Mouse (Mus musculus) liver, adult 10 weeks (tissue): ENCODE measurements around the gene Klk7. TPM values are rescaled to one million over a fixed set of nuclear protein-coding genes. Genes with fewer than 3 reads are reported as not detected.

Experiments
- polyA plus RNA-seq: library from polyadenylated mRNA; stranded (reverse); fragments of 350-450 nt; fragmentation: Illumina TruSeq; extraction: RNeasy Lipid Tissue Mini Kit (QIAGEN cat#74804); gene quantifications from one replicate; pipeline ENCODE4 v1.2.3, GENCODE M21; 2014; ENCODE audit warnings: low read depth, low replicate concordance

Klk7 gene
- polyA plus RNA-seq: not detected

DNA sequence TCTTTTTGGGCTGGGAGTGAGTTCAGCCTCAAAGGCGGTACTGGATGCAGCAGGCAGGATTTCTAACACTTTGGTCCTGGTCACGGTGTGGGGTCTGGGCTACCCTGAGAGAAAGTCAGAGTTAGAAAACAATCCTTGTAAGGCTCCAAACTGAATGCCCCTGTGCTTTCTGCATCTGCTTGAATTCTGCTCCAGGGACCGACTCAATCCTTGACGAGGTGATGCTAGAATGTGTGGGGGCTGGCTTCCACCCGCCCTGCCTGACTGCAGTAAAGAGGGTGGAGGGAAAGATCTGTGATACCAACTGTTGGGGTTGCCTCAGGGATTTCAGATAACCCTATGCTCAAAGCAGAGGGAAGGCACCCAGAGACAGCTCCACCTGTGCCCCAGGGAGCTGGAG, at the start of gene Klk7:
TSS of gene Klk7 (plus strand) at position 301 of the 400 bp plus-strand sequence.

DNA sequence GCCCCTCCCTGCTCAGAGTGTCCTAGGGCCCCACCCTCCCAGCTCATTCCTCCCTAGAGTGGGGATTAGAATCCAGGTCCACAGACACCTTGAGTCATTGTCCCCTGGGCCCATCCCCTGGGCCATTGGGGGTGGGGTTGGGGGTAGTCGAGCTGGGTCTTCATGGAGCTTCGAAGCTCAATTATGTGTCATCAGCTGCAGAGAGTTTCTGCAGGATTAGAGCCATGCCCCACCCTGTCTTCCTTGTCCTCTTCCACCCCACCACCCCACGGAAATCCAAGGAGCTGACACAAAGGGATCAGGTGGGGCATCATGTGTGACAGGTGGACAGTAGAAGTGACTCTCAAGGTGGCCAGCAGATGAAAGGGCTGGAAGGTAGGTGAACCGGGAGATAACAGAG, 42.5 kb upstream of the Klk7 start, which contains the start of gene Klk12:
TSS of gene Klk12 (plus strand) at position 301 of the 400 bp plus-strand sequence.

DNA sequence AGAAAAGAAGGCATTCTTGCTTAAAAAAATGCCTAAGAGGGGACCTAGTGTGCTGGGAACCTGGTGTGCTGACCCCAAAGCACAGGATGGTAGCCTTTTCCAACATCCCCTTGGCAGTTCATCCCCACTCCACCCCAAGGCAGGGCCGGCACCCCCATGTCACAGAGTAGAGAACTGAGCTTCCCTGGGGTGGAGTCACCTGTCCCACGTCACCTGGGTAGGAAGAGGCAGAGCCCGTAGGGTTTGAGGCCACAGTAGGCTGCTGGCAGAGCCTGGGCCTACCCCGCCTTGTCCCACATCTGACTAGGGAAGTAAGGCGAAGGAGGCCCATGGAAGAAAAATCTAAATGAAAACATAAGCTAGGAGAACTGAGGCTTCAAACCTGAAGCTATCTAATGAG, 36.7 kb upstream of the Klk7 start, which contains the start of gene Klk11:
TSS of gene Klk11 (plus strand) at position 241 of the 400 bp plus-strand sequence.

DNA sequence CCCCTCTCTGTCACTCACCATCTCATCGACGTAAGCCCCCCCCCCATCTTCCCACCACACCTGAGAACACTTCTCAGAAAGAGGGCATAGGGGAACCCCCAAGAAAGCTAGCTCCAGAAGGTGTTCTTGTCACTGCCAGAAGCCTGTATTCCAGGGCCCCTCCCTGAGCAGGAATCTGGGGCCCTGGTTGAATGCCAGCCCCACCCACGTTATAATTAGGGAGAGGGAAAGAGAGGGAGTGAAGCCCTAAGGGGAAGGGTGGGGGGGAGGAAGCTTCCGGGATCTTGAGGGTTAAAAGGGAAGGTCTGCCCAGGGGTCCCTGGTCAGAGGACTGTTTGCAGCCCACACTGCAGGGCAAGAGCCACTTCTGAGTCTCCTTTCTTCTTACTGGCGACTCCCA, 30.3 kb upstream of the Klk7 start, which contains the start of gene Klk10:
TSS of gene Klk10 (plus strand) at position 290 of the 400 bp plus-strand sequence.

DNA sequence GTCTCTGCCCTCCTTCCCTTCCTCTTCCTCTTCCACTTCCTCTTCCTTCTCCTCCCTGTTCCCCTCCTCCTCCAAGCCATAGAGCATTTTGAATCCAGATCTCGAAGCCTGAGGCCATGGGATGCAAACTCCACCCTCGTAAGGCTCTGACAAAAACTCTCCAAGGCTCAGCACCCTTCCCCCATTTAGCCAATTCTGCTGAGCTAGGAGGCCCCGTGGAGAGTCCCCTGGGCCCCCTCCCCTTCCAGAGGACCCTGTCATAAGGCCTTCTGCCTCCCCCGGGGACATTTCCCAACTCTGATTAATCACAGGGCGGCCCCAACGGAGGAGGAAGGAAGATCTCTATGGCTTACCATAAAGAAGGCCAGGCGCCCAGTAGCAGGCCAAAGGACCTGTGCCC, 19.5 kb upstream of the Klk7 start, which contains the start of gene Klk9:
TSS of gene Klk9 (plus strand) at position 301 of the 400 bp plus-strand sequence.

DNA sequence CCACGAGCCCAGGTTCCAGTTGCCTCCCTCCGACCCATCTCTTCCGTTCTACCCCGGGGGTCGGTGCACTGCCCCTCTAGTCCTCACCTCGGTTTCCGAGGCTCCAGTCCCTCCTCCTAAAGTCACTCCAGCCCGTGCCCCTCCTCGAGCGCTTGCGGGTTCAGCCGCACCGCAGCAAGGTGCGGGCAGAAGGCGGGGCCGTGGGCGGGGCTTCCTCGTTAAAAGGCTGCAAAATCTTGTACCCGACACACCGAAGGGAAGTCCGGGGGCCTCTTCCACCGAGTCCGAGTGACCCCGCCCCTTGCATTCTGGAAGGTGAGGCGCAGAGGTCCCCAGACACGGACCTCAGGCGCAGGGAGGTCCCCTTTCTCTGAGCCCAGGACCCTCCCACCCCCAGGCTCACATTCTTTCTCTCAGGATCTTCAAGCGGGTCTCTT, 13.7 kb upstream of the Klk7 start, which contains the start of gene Klk8:
TSS of gene Klk8 (plus strand) at position 245 of the 437 bp plus-strand sequence.

DNA sequence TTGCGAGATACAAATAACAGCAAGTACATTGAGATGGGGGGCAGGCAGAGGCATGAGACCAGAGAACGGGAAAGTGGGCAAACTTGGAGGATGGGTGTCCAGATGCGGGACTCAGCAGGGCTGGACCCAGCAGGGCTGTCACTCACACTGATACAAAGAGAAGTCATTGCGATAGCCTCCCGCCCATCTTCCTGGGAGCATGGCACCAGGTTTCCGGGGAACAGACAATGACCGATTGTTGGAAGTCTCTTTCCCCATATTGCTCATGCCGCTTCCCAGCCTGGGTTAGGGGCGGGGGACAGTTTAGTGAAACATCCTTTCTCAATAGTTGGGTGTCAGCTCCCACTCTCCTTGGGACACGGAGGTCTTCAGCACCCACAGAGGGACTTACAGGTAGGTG, 13.1 kb downstream of the Klk7 start, which contains the start of gene Klk6:
TSS of gene Klk6 (plus strand) at position 301 of the 400 bp plus-strand sequence.

DNA sequence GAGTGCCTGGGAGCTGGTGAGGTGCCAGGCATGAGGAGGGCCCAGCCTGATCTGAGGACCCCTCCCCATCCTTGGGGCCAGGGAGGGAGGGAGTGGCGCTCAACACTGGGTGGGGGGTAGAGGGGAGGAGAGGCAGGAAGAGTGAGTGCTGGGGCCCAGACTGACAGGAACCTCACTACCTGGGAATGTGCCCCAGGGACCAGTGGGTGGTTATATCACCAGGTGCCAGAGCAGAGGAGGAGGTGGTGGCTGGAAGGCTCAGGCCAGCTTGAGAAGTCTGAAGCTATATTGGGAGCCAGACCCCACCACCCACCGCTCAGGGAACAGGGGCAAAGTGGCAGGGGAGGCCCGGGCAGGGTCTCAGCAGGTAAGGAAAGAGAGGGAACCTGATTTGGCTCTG, 30.6 kb downstream of the Klk7 start, which contains the start of gene Klk5:
TSS of gene Klk5 (plus strand) at position 271 of the 400 bp plus-strand sequence.

Other genes starting within 250 kb of the Klk7 start
- 0.66 TPM for gene Zfp658, start 249.0 kb upstream of the Klk7 start, polyA plus RNA-seq
- 4.6 TPM for gene Zfp719, start 231.7 kb upstream of the Klk7 start, polyA plus RNA-seq
- gene Zfp819, start 204.1 kb upstream of the Klk7 start, polyA plus RNA-seq: not detected
- gene Ceacam18, start 176.6 kb upstream of the Klk7 start, polyA plus RNA-seq: not detected
- 1.3 TPM for gene Siglece, start 151.1 kb upstream of the Klk7 start, polyA plus RNA-seq
- gene Ctu1, start 139.3 kb upstream of the Klk7 start, polyA plus RNA-seq: 1.0 TPM
- not detected for gene Klk14, start 120.9 kb upstream of the Klk7 start, polyA plus RNA-seq
- not detected for gene Klk13, start 98.7 kb upstream of the Klk7 start, polyA plus RNA-seq
- gene Klk12, start 42.4 kb upstream of the Klk7 start, polyA plus RNA-seq: not detected
- not detected for gene Klk11, start 36.7 kb upstream of the Klk7 start, polyA plus RNA-seq
- not detected for gene Klk10, start 30.3 kb upstream of the Klk7 start, polyA plus RNA-seq
- not detected for gene Klk9, start 19.4 kb upstream of the Klk7 start, polyA plus RNA-seq
- not detected for gene Klk8, start 13.7 kb upstream of the Klk7 start, polyA plus RNA-seq
- not detected for gene Klk6, start 13.2 kb downstream of the Klk7 start, polyA plus RNA-seq
- not detected for gene Klk5, start 30.7 kb downstream of the Klk7 start, polyA plus RNA-seq
- gene Klk4, start 69.9 kb downstream of the Klk7 start, polyA plus RNA-seq: not detected
- not detected for gene Klk15, start 122.4 kb downstream of the Klk7 start, polyA plus RNA-seq
- gene Klk1b8, start 139.4 kb downstream of the Klk7 start, polyA plus RNA-seq: not detected
- gene Klk1b1, start 155.5 kb downstream of the Klk7 start, polyA plus RNA-seq: not detected
- not detected for gene Klk1b9, start 164.8 kb downstream of the Klk7 start, polyA plus RNA-seq
- gene Klk1b11, start 184.6 kb downstream of the Klk7 start, polyA plus RNA-seq: not detected
- gene Klk1b26, start 200.9 kb downstream of the Klk7 start, polyA plus RNA-seq: not detected
- gene Klk1b27, start 241.0 kb downstream of the Klk7 start, polyA plus RNA-seq: not detected